Mouse (Mus musculus) stomach, postnatal 0 days (tissue): Measurements from ENCODE around the gene Isoc2a. TPM values are rescaled to one million over a fixed set of nuclear protein-coding genes. Genes with fewer than 3 reads are reported as not detected.

Experiments
- ATAC-seq: fragments of 200-750 bp; cut with Nextera tagmentation; 2 replicates; pipeline ENCODE4 v1.8.0; 2017; ENCODE audit not compliant: low FRiP score, low TSS enrichment
- DNase-seq: peaks from one replicate; pipeline ENCODE4 v3.0.0-alpha.2; 2016; ENCODE audit warnings: low spot score
- H3K27ac ChIP-seq: fragments of 300-500 bp; sonication (generic); replicated peaks from 2 replicates; pipeline ENCODE4 v1.5.1; 2014; ENCODE audit warnings: mild to moderate bottlenecking, control low read depth
- H3K27me3 ChIP-seq: fragments of 300-500 bp; sonication (generic); 2 replicates; pipeline ENCODE4 v1.6.1; 2014; ENCODE audit warnings: low read length; ENCODE audit not compliant: control insufficient read depth, insufficient read depth
- H3K36me3 ChIP-seq: fragments of 300-500 bp; sonication (generic); 2 replicates; pipeline ENCODE4 v1.6.1; 2014; ENCODE audit warnings: low read length, mixed read lengths; ENCODE audit not compliant: control insufficient read depth, insufficient read depth
- H3K4me1 ChIP-seq: fragments of 300-500 bp; sonication (generic); replicated peaks from 2 replicates; pipeline ENCODE4 v1.6.1; 2014; ENCODE audit warnings: antibody characterized with exemption; ENCODE audit not compliant: control insufficient read depth, insufficient read depth
- H3K4me2 ChIP-seq: fragments of 300-500 bp; sonication (generic); replicated peaks from 2 replicates; pipeline ENCODE4 v1.6.1; 2014; ENCODE audit warnings: low read depth, mild to moderate bottlenecking, control low read depth, moderate library complexity
- H3K4me3 ChIP-seq: fragments of 300-500 bp; sonication (generic); 2 replicates; pipeline ENCODE4 v1.5.1; 2014; ENCODE audit warnings: low read depth, low read length, control low read depth
- H3K9ac ChIP-seq: fragments of 300-500 bp; sonication (generic); 2 replicates; pipeline ENCODE4 v1.6.1; 2014; ENCODE audit warnings: mild to moderate bottlenecking, low read length, control low read depth, mixed read lengths
- H3K9me3 ChIP-seq: fragments of 300-500 bp; sonication (generic); 2 replicates; pipeline ENCODE4 v1.6.1; 2016; ENCODE audit warnings: low read length; ENCODE audit not compliant: control insufficient read depth
- CTCF ChIP-seq: IDR thresholded peaks from 2 replicates; pipeline ENCODE4 v1.5.1; 2016; ENCODE audit warnings: antibody characterized with exemption, low read depth, mild to moderate bottlenecking, moderate library complexity
- EP300 ChIP-seq: optimal IDR thresholded peaks from 2 replicates; pipeline ENCODE3; 2016; ENCODE audit warnings: antibody characterized with exemption
- WGBS: fragments of 180-500 bp; shearing (Covaris S2); extraction: QIAGEN DNeasy Blood & Tissue Kit; methylation state at CpG from one replicate; pipeline ENCODE4 v1.1.7; 2014; 5-methylcytosine and 5-hydroxymethylcytosine counted together
- polyA plus RNA-seq: library from polyadenylated mRNA; unstranded; fragments of >200 nt; fragmentation: Nextera tagmentation; extraction: Ambion mirVana; gene quantifications from 2 replicates; pipeline ENCODE4 v1.2.1, GENCODE M21; 2015

Gene Isoc2a
- polyA plus RNA-seq, 1 experiment from 2014 or later: 0.67 TPM

DNA sequence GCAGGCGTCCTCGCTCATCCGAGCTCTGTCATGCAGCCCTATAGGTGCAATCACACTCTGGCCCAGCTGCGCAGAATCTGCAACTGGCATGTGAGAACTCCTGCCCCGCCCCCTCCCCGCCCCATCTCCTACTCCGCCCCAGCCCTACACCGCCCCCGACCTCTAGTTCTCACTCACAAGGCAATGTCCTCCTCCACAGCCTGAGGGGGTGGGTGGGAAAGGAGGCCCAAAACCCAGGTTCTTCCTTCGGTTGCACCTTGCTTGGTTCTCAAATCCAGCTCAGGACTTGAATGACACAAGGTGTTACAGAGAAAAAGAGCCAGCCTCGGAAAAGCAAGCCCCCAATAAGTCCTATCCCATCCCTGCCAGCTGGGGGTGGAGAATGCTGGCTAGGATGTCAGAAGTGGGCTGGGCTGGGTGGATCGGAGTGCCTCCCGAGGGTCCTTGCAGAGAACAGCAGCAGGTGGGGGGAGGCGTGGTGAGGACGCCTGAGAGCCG, 34.3 kb upstream of the Isoc2a start:
- WGBS: 4% methylated on average over 16 of the region's 16 CpGs
- peak overlapping the region; percentile 23; the same call in 1 of the 2 replicates for H3K9ac ChIP-seq
- H3K27me3 ChIP-seq: peaks cover 4% of the 10 kb centered on the region; the same call in 1 of the 2 replicates
- TF ChIP-seq EP300: no peak
- no peak for TF ChIP-seq CTCF
- H3K4me3 ChIP-seq: peak overlapping the region; percentile 20
- H3K4me1 ChIP-seq: peaks cover 2% of the 10 kb centered on the region; the same call in 1 of the 2 replicates
- ATAC-seq (peak; percentile 50; the same call in 1 of the 2 replicates), DNase-seq (peak; percentile 60)
- H3K27ac ChIP-seq: no peak overlapping the region
- H3K9me3 ChIP-seq: no peaks in the 10 kb centered on the region
- H3K4me2 ChIP-seq: peak overlapping the region; percentile 40
- H3K36me3 ChIP-seq: no peaks in the 10 kb centered on the region

DNA sequence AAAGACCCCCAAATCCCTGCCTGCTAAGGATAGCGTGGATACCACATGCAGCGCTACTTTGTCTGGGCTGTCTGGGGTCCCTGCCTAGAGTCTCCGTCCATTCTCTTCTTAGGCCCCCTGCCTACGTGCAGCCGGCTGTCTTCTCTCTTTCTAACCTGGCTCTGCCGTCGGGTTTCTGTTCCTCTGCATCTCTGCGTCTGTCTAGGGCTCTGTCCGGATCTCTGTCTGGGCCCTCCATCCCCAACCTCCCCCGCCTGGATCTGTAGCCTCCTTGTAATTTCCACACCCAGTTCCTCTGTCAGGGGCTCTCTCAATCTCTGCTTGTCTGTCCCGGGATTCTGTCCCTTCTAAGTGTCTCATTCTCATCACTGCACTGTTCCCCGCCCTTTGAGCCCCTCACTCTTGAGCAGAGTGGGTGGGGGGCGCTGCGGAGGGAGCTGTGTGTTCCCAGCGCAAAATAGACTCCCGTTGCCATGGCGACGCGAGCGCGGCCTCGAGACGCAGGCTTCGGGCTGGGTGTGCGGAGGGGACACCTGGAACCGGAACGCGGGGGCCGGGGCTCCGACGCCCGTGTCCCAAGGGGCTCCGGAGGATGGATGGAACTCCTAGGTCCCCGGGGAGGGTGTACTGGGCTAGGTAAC, 33.2 kb upstream of the Isoc2a start:
- 2% methylated on average over 32 of the region's 34 CpGs for WGBS
- no peak overlapping the region for H3K9ac ChIP-seq
- ATAC-seq (peak; percentile 13; the same call in 1 of the 2 replicates), DNase-seq (no peak)
- peak overlapping the region; percentile 74 for H3K4me2 ChIP-seq
- H3K27me3 ChIP-seq: peaks cover 4% of the 10 kb centered on the region; the same call in 1 of the 2 replicates
- TF ChIP-seq EP300 (no peak), CTCF (no peak)
- H3K9me3 ChIP-seq: no peaks in the 10 kb centered on the region
- H3K27ac ChIP-seq: no peak overlapping the region
- no peaks in the 10 kb centered on the region for H3K36me3 ChIP-seq
- H3K4me1 ChIP-seq: peaks cover 2% of the 10 kb centered on the region; the same call in 1 of the 2 replicates
- peak overlapping the region; percentile 37 for H3K4me3 ChIP-seq

- H3K27me3 ChIP-seq: peaks cover 4% of the 10 kb centered on the region; the same call in 1 of the 2 replicates
- H3K27ac ChIP-seq: no peak within 1 kb of the TSS
- H3K9ac ChIP-seq: peak within 1 kb of the TSS; percentile 31; the same call in 1 of the 2 replicates
- peak within 1 kb of the TSS; percentile 74 for H3K4me2 ChIP-seq
- H3K4me1 ChIP-seq: peaks cover 2% of the 10 kb centered on the region; the same call in 1 of the 2 replicates
- peak within 1 kb of the TSS; percentile 37 for H3K4me3 ChIP-seq
- peak; percentile 28 for DNase-seq
- H3K36me3 ChIP-seq: no peaks in the 10 kb centered on the region
- no peaks in the 10 kb centered on the region for H3K9me3 ChIP-seq
- under 1% methylated on average over 41 of the region's 41 CpGs for WGBS
- ATAC-seq: peak; percentile 30; the same call in 1 of the 2 replicates
- TF ChIP-seq EP300 (no peak), CTCF (no peak)
Measured at GRCm38 (mm10) chr7:4844245-4844916, 32.6 kb upstream of the Isoc2a start, which contains the start of gene Shisa7. Shisa7 (minus strand) TSS chr7:4844696.

DNA sequence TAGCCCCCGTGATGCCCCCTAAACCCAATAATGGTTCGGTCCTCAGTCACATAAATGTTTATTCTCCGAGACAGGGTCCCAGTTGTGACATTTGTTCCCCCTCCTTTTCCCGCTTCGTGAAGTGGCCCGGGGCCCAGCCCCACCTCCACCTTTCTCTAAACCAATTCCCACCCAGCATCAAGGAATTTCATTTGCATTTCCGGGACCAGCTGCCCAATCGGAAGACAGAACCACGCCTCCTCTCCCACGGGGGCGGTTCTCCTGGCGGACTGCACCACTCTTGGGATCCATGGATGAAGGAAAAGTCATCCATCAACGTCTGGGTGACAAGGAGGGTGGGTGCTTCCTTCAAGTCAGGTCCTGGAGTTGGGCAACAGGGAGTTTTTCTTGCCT, 32.0 kb upstream of the Isoc2a start:
- Histone ChIP-seq H3K27me3 (peaks cover 4% of the 10 kb centered on the region; the same call in 1 of the 2 replicates), H3K27ac (no peak overlapping the region), H3K4me3 (peak overlapping the region; percentile 37), H3K9me3 (no peaks in the 10 kb centered on the region), H3K4me2 (peak overlapping the region; percentile 74), H3K36me3 (no peaks in the 10 kb centered on the region), H3K9ac (peak overlapping the region; percentile 31; the same call in 1 of the 2 replicates), H3K4me1 (peaks cover 2% of the 10 kb centered on the region; the same call in 1 of the 2 replicates)
- TF ChIP-seq CTCF (no peak), EP300 (no peak)
- WGBS: under 1% methylated on average over 13 of the region's 13 CpGs
- peak; percentile 87 for ATAC-seq
- peak; percentile 88 for DNase-seq

DNA sequence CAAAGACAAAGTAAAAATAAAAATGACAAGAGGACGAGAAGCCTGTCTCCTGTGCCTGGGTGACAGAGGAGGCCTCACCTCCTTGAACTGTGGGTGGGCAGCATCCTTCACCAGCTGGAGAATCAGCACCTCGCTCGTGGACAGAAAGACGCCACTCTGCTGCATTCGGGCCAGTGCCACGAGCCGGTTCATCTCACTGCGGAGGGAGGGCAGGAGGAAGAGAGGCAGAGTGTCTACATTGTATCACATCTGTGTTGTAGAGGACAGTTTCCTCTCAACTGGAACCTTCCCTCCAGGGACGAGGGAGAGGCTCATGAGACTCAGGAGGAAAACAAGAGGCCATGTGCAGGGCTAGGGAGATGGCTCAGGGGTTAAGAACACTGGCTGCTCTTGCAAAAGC, 27.6 kb upstream of the Isoc2a start:
- H3K4me1 ChIP-seq: no peaks in the 10 kb centered on the region; the same call in 1 of the 2 replicates
- 65% methylated on average over 9 of the region's 9 CpGs for WGBS
- ATAC-seq: no peak
- no peak for DNase-seq
- no peak overlapping the region for H3K4me2 ChIP-seq
- H3K4me3 ChIP-seq: no peak overlapping the region
- H3K9ac ChIP-seq: no peak overlapping the region
- no peaks in the 10 kb centered on the region for H3K9me3 ChIP-seq
- TF ChIP-seq CTCF (no peak), EP300 (no peak)
- no peaks in the 10 kb centered on the region; the same call in 1 of the 2 replicates for H3K27me3 ChIP-seq
- H3K36me3 ChIP-seq: no peaks in the 10 kb centered on the region
- no peak overlapping the region for H3K27ac ChIP-seq
